Mouse (Mus musculus): ENCODE data around the gene Bms1. TPM values are rescaled to one million over a fixed set of nuclear protein-coding genes. Genes with fewer than 3 reads are reported as not detected.

Bms1 gene
- polyA plus RNA-seq, 1 experiment from 2014 or later: 40.7 TPM

- WGBS: 83% methylated on average over 8 of the region's 8 CpGs
Observed at GRCm38 (mm10) chr6:118347291-118347690, 72.0 kb downstream of the Bms1 start.

GRCm38 (mm10) chr6:118341861-118342485 is 77.3 kb downstream of the Bms1 start:
- H3K36me3 ChIP-seq: no peaks in the 10 kb centered on the region
- H3K27me3 ChIP-seq (ENCODE audit: insufficient read depth, poor library complexity, severe bottlenecking): no peaks in the 10 kb centered on the region
- H3K27ac ChIP-seq: no peak overlapping the region
- H3K4me1 ChIP-seq: no peaks in the 10 kb centered on the region
- H3K9me3 ChIP-seq: no peaks in the 10 kb centered on the region
- H3K4me3 ChIP-seq: no peak overlapping the region
- DNase-seq (ENCODE audit: low spot score): no peak
- 82% methylated on average over 11 of the region's 11 CpGs for WGBS

More at GRCm38 (mm10) chr6:118347291-118347690, 72.0 kb downstream of the Bms1 start:
- Histone ChIP-seq H3K27me3 (ENCODE audit: insufficient read depth, poor library complexity, severe bottlenecking) (no peaks in the 10 kb centered on the region), H3K27ac (no peak overlapping the region), H3K9me3 (no peaks in the 10 kb centered on the region), H3K4me3 (no peak overlapping the region), H3K36me3 (no peaks in the 10 kb centered on the region), H3K4me1 (no peaks in the 10 kb centered on the region)
- peak; percentile 58 for DNase-seq (ENCODE audit: low spot score)

- WGBS: 78% methylated on average over 5 of the region's 5 CpGs
- Histone ChIP-seq H3K9me3 (no peaks in the 10 kb centered on the region), H3K27ac (no peak overlapping the region), H3K4me1 (no peaks in the 10 kb centered on the region), H3K27me3 (ENCODE audit: insufficient read depth, poor library complexity, severe bottlenecking) (no peaks in the 10 kb centered on the region), H3K36me3 (no peaks in the 10 kb centered on the region), H3K4me3 (no peak overlapping the region)
- DNase-seq (ENCODE audit: low spot score): peak; percentile 28
Observed at GRCm38 (mm10) chr6:118337660-118338059, 81.6 kb downstream of the Bms1 start.

GRCm38 (mm10) chr6:118336541-118337480 is 82.5 kb downstream of the Bms1 start:
- H3K4me1 ChIP-seq: no peaks in the 10 kb centered on the region
- 75% methylated on average over 14 of the region's 14 CpGs for WGBS
- no peak overlapping the region for H3K27ac ChIP-seq
- H3K36me3 ChIP-seq: no peaks in the 10 kb centered on the region
- H3K27me3 ChIP-seq (ENCODE audit: insufficient read depth, poor library complexity, severe bottlenecking): no peaks in the 10 kb centered on the region
- H3K9me3 ChIP-seq: no peaks in the 10 kb centered on the region
- peak; percentile 50 for DNase-seq (ENCODE audit: low spot score)
- H3K4me3 ChIP-seq: no peak overlapping the region

- Histone ChIP-seq H3K27ac (no peak overlapping the region), H3K36me3 (no peaks in the 10 kb centered on the region), H3K4me1 (no peaks in the 10 kb centered on the region), H3K27me3 (ENCODE audit: insufficient read depth, poor library complexity, severe bottlenecking) (no peaks in the 10 kb centered on the region), H3K9me3 (no peaks in the 10 kb centered on the region), H3K4me3 (no peak overlapping the region)
- 71% methylated on average over 5 of the region's 5 CpGs for WGBS
- DNase-seq (ENCODE audit: low spot score): peak; percentile 14
Observed at GRCm38 (mm10) chr6:118335934-118336450, 83.3 kb downstream of the Bms1 start.

GRCm38 (mm10) chr6:118333861-118334260 is 85.4 kb downstream of the Bms1 start:
- Histone ChIP-seq H3K4me1 (no peaks in the 10 kb centered on the region), H3K9me3 (no peaks in the 10 kb centered on the region), H3K4me3 (no peak overlapping the region), H3K36me3 (no peaks in the 10 kb centered on the region), H3K27ac (no peak overlapping the region), H3K27me3 (ENCODE audit: insufficient read depth, poor library complexity, severe bottlenecking) (no peaks in the 10 kb centered on the region)
- peak; percentile 71 for DNase-seq (ENCODE audit: low spot score)
- 86% methylated on average over 9 of the region's 9 CpGs for WGBS

Small RNA genes lying within 50 kb of the gene (microRNA-seq; reads per million reads assigned to microRNA genes)
- not detected for gene Gm25953

Other genes with a start within 250 kb of the Bms1 start
- gene Ret, start 221.8 kb downstream of the Bms1 start, polyA plus RNA-seq (2016; fragmentation: Nextera tagmentation; extraction: Ambion mirVana): 0.06 and 1.3 TPM in 2 replicates
- 5.1 and 7.4 TPM in 2 replicates for gene Zfp248, start 36.1 kb upstream of the Bms1 start, polyA plus RNA-seq (2016; fragmentation: Nextera tagmentation; extraction: Ambion mirVana)
- gene Zfp9, start 59.8 kb upstream of the Bms1 start, polyA plus RNA-seq (2016; fragmentation: Nextera tagmentation; extraction: Ambion mirVana): 9.0 and 9.1 TPM in 2 replicates
- 7.7 and 13.1 TPM in 2 replicates for gene Ankrd26, start 142.8 kb upstream of the Bms1 start, polyA plus RNA-seq (2016; fragmentation: Nextera tagmentation; extraction: Ambion mirVana)

Data from heart, embryonic 10.5 days (tissue).